Mouse (Mus musculus) macrophage (primary cell): ENCODE measurements around the gene Rab34. TPM values are rescaled to one million over a fixed set of nuclear protein-coding genes. Genes with fewer than 3 reads are reported as not detected.
"Not testable (repeated sequence)": the region's sequence is repeated elsewhere in the genome, so short reads cannot be mapped to it uniquely, and the experiment has no call there.

Experiments used
- H3K27ac ChIP-seq: fragments of 350-480 bp; formaldehyde crosslinking; 2 replicates; pipeline ENCODE4 v1.9.0; 2021
- H3K36me3 ChIP-seq: fragments of 350-480 bp; formaldehyde crosslinking; 2 replicates; pipeline ENCODE4 v1.9.0; 2021; ENCODE audit errors: inconsistent target
- H3K4me3 ChIP-seq: fragments of 350-480 bp; formaldehyde crosslinking; 2 replicates; pipeline ENCODE4 v1.9.0; 2021; ENCODE audit errors: inconsistent target
- H3K79me2 ChIP-seq: fragments of 350-480 bp; formaldehyde crosslinking; 2 replicates; pipeline ENCODE4 v1.9.0; 2021; ENCODE audit errors: inconsistent target
- WGBS: methylation state at CpG from one replicate; pipeline ENCODE4 v1.1.7; 2026; ENCODE audit warnings: inconsistent platforms; ENCODE audit not compliant: missing documents; 5-methylcytosine and 5-hydroxymethylcytosine counted together
- polyA plus RNA-seq: library from polyadenylated mRNA; stranded (reverse); fragments of 250-400 nt; gene quantifications from 3 replicates; pipeline ENCODE4 v1.2.4, GENCODE M21; 2018; ENCODE audit warnings: inconsistent platforms

The Rab34 gene
- polyA plus RNA-seq, 1 experiment from 2014 or later: 8.9 TPM

GRCm38 (mm10) chr11:78181830-78182357 lies 6.3 kb upstream of the Rab34 start:
- Histone ChIP-seq H3K4me3 (peak overlapping the region; percentile 78), H3K36me3 (peaks cover 11% of the 10 kb centered on the region; the same call in 1 of the 2 replicates), H3K27ac (0 out of 2 replicates have a peak overlapping the region, but pooled peaks have one; percentile 53), H3K79me2 (peaks cover 23% of the 10 kb centered on the region)
- 67% methylated on average over 2 of the region's 2 CpGs for WGBS

GRCm38 (mm10) chr11:78182450-78182849 lies 5.8 kb upstream of the Rab34 start:
- H3K36me3 ChIP-seq: peaks cover 11% of the 10 kb centered on the region; the same call in 1 of the 2 replicates
- H3K27ac ChIP-seq: peak overlapping the region; percentile 53; the same call in 1 of the 2 replicates
- WGBS: 9% methylated on average over 6 of the region's 7 CpGs
- H3K4me3 ChIP-seq: peak overlapping the region; percentile 78
- peaks cover 23% of the 10 kb centered on the region for H3K79me2 ChIP-seq

GRCm38 (mm10) chr11:78182961-78183844 lies 5.0 kb upstream of the Rab34 start, which contains the start of gene Rpl23a:
TSS of gene Rpl23a (minus strand) at chr11:78183584.
- WGBS: under 1% methylated on average over 38 of the region's 38 CpGs
- Histone ChIP-seq H3K4me3 (peak within 1 kb of the TSS; percentile 78), H3K36me3 (peaks cover 11% of the 10 kb centered on the region; the same call in 1 of the 2 replicates), H3K79me2 (peaks cover 23% of the 10 kb centered on the region), H3K27ac (peak within 1 kb of the TSS; percentile 53)

- WGBS: 60% methylated on average over 7 of the region's 10 CpGs
- H3K79me2 ChIP-seq: peaks cover 23% of the 10 kb centered on the region
- H3K27ac ChIP-seq: no peak overlapping the region
- peak overlapping the region; percentile 78; the same call in 1 of the 2 replicates for H3K4me3 ChIP-seq
- H3K36me3 ChIP-seq: peaks cover 11% of the 10 kb centered on the region; the same call in 1 of the 2 replicates
Measured at GRCm38 (mm10) chr11:78183884-78184514, 4.2 kb upstream of the Rab34 start.

- Histone ChIP-seq H3K79me2 (peaks cover 23% of the 10 kb centered on the region), H3K36me3 (peaks cover 11% of the 10 kb centered on the region; the same call in 1 of the 2 replicates)
- not testable (repeated sequence) for H3K4me3 ChIP-seq, H3K27ac ChIP-seq
- WGBS: 97% methylated on average over 6 of the region's 6 CpGs
Measured at GRCm38 (mm10) chr11:78184702-78185101, 3.5 kb upstream of the Rab34 start.

- H3K4me3 ChIP-seq: no peak overlapping the region
- H3K27ac ChIP-seq: no peak overlapping the region
- WGBS: 8% methylated on average over 36 of the region's 42 CpGs
- no peaks in the 10 kb centered on the region for H3K79me2 ChIP-seq
- H3K36me3 ChIP-seq: no peaks in the 10 kb centered on the region
Measured at GRCm38 (mm10) chr11:78189234-78190040, 1.2 kb downstream of the Rab34 start.

- Histone ChIP-seq H3K4me3 (no peak overlapping the region), H3K79me2 (no peaks in the 10 kb centered on the region)
- 89% methylated on average over 6 of the region's 6 CpGs for WGBS
Measured at GRCm38 (mm10) chr11:78190041-78190440, 1.8 kb downstream of the Rab34 start.

GRCm38 (mm10) chr11:78193113-78193512 lies 4.9 kb downstream of the Rab34 start, which contains the start of gene Proca1:
TSS of gene Proca1 (plus strand) at chr11:78193392.
- H3K27ac ChIP-seq: no peak within 1 kb of the TSS
- no peaks in the 10 kb centered on the region for H3K36me3 ChIP-seq
- WGBS: 91% methylated on average over 1 of the region's 1 CpGs
- no peaks in the 10 kb centered on the region for H3K79me2 ChIP-seq
- no peak within 1 kb of the TSS for H3K4me3 ChIP-seq

More at GRCm38 (mm10) chr11:78190041-78190440, 1.8 kb downstream of the Rab34 start:
- no peaks in the 10 kb centered on the region for H3K36me3 ChIP-seq
- no peak overlapping the region for H3K27ac ChIP-seq

- Histone ChIP-seq H3K4me3 (peak overlapping the region; percentile 33), H3K36me3 (no peaks in the 10 kb centered on the region), H3K27ac (no peak overlapping the region), H3K79me2 (no peaks in the 10 kb centered on the region)
- WGBS: 10% methylated on average over 27 of the region's 30 CpGs
Measured at GRCm38 (mm10) chr11:78194411-78195100, 6.3 kb downstream of the Rab34 start.

GRCm38 (mm10) chr11:78195101-78195863 lies 7.1 kb downstream of the Rab34 start:
- no peak overlapping the region for H3K27ac ChIP-seq
- WGBS: 77% methylated on average over 12 of the region's 23 CpGs
- no peaks in the 10 kb centered on the region for H3K36me3 ChIP-seq
- no peaks in the 10 kb centered on the region for H3K79me2 ChIP-seq
- peak overlapping the region; percentile 33 for H3K4me3 ChIP-seq

- Histone ChIP-seq H3K4me3 (no peak overlapping the region), H3K36me3 (peaks cover 31% of the 10 kb centered on the region), H3K27ac (no peak overlapping the region), H3K79me2 (no peaks in the 10 kb centered on the region)
- WGBS: 100% methylated on average over 2 of the region's 3 CpGs
Measured at GRCm38 (mm10) chr11:78202372-78202771, 14.1 kb downstream of the Rab34 start.

GRCm38 (mm10) chr11:78204287-78204686 lies 16.1 kb downstream of the Rab34 start:
- Histone ChIP-seq H3K4me3 (no peak overlapping the region), H3K79me2 (no peaks in the 10 kb centered on the region), H3K27ac (no peak overlapping the region), H3K36me3 (peaks cover 50% of the 10 kb centered on the region)
- WGBS: 96% methylated on average over 6 of the region's 6 CpGs
